Comparison of ENCODE assay signal across 16 mouse cellular contexts in the genomic region with DNA sequence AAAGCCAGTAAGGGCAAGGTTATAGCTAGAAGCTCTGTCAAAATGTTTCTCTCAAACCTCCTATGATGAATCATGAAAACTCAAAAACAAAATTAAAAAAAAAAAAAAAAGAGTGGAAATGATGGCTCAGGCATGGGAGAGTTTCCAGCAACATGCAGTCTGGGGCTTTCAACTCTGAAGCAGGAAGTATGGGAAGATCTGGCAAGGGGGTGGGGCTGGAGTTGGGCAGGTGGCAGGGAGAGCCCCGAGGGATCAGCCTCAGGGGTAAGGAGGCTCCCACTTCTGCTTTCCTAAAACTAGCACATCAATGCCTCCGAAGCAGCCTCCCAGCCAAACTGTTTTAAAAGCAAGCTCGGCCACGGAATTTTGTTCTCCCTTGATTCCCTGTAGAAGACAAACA. TPM values are rescaled to one million over a fixed set of nuclear protein-coding genes. Genes with fewer than 3 reads are reported as not detected.
DNase-seq lines count a peak whose midpoint lies in the region; ATAC-seq lines count a peak whose summit lies in the region.
"Had no signal": no experiment of that assay in that cellular context is flagged by ENCODE, and none has a peak within 500 bp of the region (broad histone marks: within the 10 kb centered on the region; RNA-seq: fewer than 3 reads in every experiment).

No protein-coding gene starts in this region.

- no peaks in the 10 kb centered on the region for H3K36me3 ChIP-seq in neural tube, embryonic 15.5 days
- H3K36me3 ChIP-seq in splenic B cell, adult 2 months (ENCODE audit: control insufficient read depth, insufficient read depth, low read length, poor library complexity, severe bottlenecking): no peaks in the 10 kb centered on the region
- H3K36me3 ChIP-seq: liver, embryonic 12.5 days had no signal

- WGBS in neural tube, embryonic 15.5 days: 54% methylated on average over 4 of the region's 4 CpGs

- H3K9ac ChIP-seq in neural tube, embryonic 15.5 days (replicated peaks): no peak overlapping the region
- H3K9ac ChIP-seq: liver, embryonic 12.5 days; midbrain, embryonic 13.5 days; stomach, embryonic 15.5 days had no signal

- H3K27me3 ChIP-seq in neural tube, embryonic 15.5 days (replicated peaks): no peaks in the 10 kb centered on the region
- no peaks in the 10 kb centered on the region for H3K27me3 ChIP-seq in splenic B cell, adult 2 months (ENCODE audit: control insufficient read depth, insufficient read depth, low read length, poor library complexity, severe bottlenecking)
- H3K27me3 ChIP-seq: liver, embryonic 12.5 days; midbrain, embryonic 13.5 days; stomach, embryonic 15.5 days had no signal

- H3K4me2 ChIP-seq in neural tube, embryonic 15.5 days: no peak overlapping the region
- H3K4me2 ChIP-seq: liver, embryonic 12.5 days; midbrain, embryonic 13.5 days; stomach, embryonic 15.5 days had no signal

- H3K9me3 ChIP-seq in neural tube, embryonic 15.5 days (replicated peaks): no peaks in the 10 kb centered on the region
- H3K9me3 ChIP-seq: liver, embryonic 12.5 days; midbrain, embryonic 13.5 days; stomach, embryonic 15.5 days had no signal

- H3K27ac ChIP-seq in neural tube, embryonic 15.5 days (replicated peaks): no peak overlapping the region
- peak overlapping the region; percentile 2; the same call in 1 of the 2 replicates for H3K27ac ChIP-seq in brown adipose tissue, adult 24 weeks (replicated peaks; ENCODE audit: low read depth, low read length)
- H3K27ac ChIP-seq: layer of hippocampus, adult 2 months; liver, embryonic 12.5 days; midbrain, embryonic 13.5 days; stomach, embryonic 15.5 days had no signal

- no peak overlapping the region for H3K4me3 ChIP-seq in neural tube, embryonic 15.5 days (replicated peaks)
- H3K4me3 ChIP-seq in brown adipose tissue, adult 24 weeks (ENCODE audit: insufficient read depth, low read depth, low read length): no peak overlapping the region
- H3K4me3 ChIP-seq: layer of hippocampus, adult 2 months; liver, embryonic 12.5 days; midbrain, embryonic 13.5 days; stomach, embryonic 15.5 days had no signal

- H3K4me1 ChIP-seq in neural tube, embryonic 15.5 days: peaks cover 89% of the 10 kb centered on the region
- peaks cover 12% of the 10 kb centered on the region for H3K4me1 ChIP-seq in brown adipose tissue, adult 24 weeks (ENCODE audit: control insufficient read depth, insufficient read depth, insufficient read length, low read length)

- no peak for ATAC-seq in neural tube, embryonic 15.5 days (ENCODE audit: low FRiP score)
- ATAC-seq in megakaryocyte-erythroid progenitor cell, adult 5-6 weeks (replicated peaks; ENCODE audit: low FRiP score, low TSS enrichment, poor library complexity, severe bottlenecking): no peak
- ATAC-seq: liver, embryonic 12.5 days; lung, postnatal 0 days; midbrain, embryonic 13.5 days had no signal

- peak; percentile 89 for DNase-seq in heart, adult 11 months
- DNase-seq in heart, adult 8-10 months (ENCODE audit: low spot score): no peak
- peak; percentile 7 for DNase-seq in neural tube, embryonic 10.5 days (ENCODE audit: extremely low spot score, low spot score)
- DNase-seq in splenic B cell, adult 2 months (ENCODE audit: low read depth, low spot score): peak; percentile 11
- no peak for DNase-seq in T-cell, adult 2 months (ENCODE audit: low spot score)
- DNase-seq: cerebellum, adult 18-20 months; kidney, adult 8-10 months; right cerebral cortex, postnatal 4 days had no signal

RNA-seq across cellular contexts. Expression of a gene that starts 11.4 kb away (rescaled TPM):
- 1 to 10 TPM; 4.8 to 5.5 (median 5.1) TPM for total RNA-seq in heart, adult 8-10 months (2022)
- 5.9 and 8.0 TPM in 2 replicates for polyA plus RNA-seq in neural tube, embryonic 15.5 days (2015; fragmentation: Nextera tagmentation; extraction: Ambion mirVana)
- polyA plus RNA-seq in brown adipose tissue, adult 24 weeks (2012; ENCODE audit: insufficient read depth, insufficient read length, missing spikeins): 3.5 and 4.8 TPM in 2 replicates
- total RNA-seq in megakaryocyte-erythroid progenitor cell, adult 5-6 weeks (2014; fragmentation: Nextera tagmentation): not detected in 2 replicates
- total RNA-seq in megakaryocyte-erythroid progenitor cell, adult 5-6 weeks (2017): not detected in 2 replicates

Comparison
In these comparisons a context has a peak if more than half of its experiments do, and no peak if none do; other contexts are left out.
1. DNase-seq: peak in heart, adult 11 months (single experiment), neural tube, embryonic 10.5 days (single experiment) and splenic B cell, adult 2 months (single experiment); none in heart, adult 8-10 months (single experiment) and T-cell, adult 2 months (single experiment).
2. RNA of a gene that starts 11.4 kb away (total RNA-seq): 4.8 to 5.5 TPM in heart, adult 8-10 months; not detected in megakaryocyte-erythroid progenitor cell, adult 5-6 weeks; every median in the first group is over 4 times any median in the second.